Mouse (Mus musculus) E14TG2a.4 (cell line): Measurements from ENCODE around the gene Arvcf.

Experiments used
- CTCF ChIP-seq: conservative IDR thresholded peaks from 2 replicates; pipeline ENCODE4 v1.5.1; 2014; ENCODE audit warnings: low read length
- NANOG ChIP-seq: IDR thresholded peaks from 2 replicates; pipeline ENCODE4 v1.6.1; 2014; ENCODE audit warnings: borderline replicate concordance, low read length, mixed read lengths

GRCm38 (mm10) chr16:18383045-18383726 lies 35.2 kb downstream of the Arvcf start:
- TF ChIP-seq CTCF (no peak), NANOG (no peak)
